Mouse (Mus musculus): ENCODE results near the gene C2cd4b.
"Not testable (repeated sequence)": the region's sequence is repeated elsewhere in the genome, so short reads cannot be mapped to it uniquely, and the experiment has no call there.

The C2cd4b gene

DNA sequence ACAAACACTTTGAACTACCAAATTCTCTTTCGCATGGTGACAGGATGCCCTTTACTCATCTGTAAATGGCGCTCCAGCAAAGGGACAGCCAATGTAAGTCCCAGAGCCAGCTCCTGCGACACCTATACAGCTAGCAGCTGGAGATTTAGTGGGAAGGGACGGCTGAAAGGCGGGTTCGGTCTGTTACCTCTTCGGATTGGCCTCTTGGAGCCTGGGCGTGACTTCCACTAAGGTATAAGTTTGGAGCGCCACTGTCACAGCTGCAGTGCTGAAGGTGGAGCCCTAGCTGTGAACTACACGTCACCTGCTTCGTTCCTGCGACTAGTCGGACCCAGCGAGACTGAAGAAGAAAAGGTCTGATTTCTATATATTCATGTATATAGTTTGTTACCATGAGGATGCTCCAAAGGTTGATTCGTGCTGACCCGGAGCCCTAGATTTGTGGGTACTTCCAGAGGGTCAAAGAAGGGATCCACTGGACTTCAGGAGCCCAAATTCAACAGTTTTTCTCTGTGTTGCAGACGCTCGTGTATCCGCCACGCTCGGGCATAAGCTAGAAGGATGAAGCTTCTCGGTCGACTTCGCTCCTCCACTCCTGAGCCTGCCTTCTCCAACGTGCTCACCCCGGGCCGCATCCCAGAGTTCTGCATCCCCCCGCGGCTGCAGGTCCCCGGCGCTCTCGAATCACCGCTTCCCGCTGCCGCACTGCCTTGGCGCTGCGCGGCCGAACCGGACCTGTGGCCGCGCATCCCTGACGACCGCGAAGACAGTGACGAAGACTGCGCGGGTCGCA, at the start of gene C2cd4b:
Gene C2cd4b (plus strand): TSS at position 275 of the 793 bp plus-strand sequence.
- DNase-seq (ENCODE audit: low spot score in 2 of 2) = no peak

GRCm38 (mm10) chr9:67711051-67711877, 48.0 kb upstream of the C2cd4b start:
- DNase-seq (ENCODE audit: low spot score in 2 of 2) = peak; percentile 28 to 76

- DNase-seq (ENCODE audit: low spot score in 2 of 2) = no peak
Observed at GRCm38 (mm10) chr9:67712146-67712545, 47.1 kb upstream of the C2cd4b start.

DNA sequence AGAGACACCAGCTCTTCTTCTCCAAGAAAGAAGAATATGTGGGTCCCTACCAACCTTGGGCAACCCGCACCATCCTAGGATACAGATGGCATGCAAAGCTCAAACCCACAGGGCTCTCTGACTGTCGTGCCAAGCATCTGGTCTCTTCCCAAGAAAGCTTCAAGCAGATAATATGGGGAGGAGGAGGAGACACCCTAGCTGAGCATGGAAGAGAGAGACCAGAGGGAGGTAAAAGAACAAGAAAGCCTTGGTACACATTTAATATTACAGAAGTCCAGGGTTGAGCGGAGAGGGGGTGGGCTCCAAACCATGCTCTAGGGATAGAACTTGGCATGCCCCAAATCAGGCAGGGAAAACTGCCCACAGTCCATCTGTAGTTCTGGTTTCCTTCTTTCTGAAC, 42.2 kb upstream of the C2cd4b start:
- no peak for DNase-seq (ENCODE audit: low spot score in 2 of 2)

DNA sequence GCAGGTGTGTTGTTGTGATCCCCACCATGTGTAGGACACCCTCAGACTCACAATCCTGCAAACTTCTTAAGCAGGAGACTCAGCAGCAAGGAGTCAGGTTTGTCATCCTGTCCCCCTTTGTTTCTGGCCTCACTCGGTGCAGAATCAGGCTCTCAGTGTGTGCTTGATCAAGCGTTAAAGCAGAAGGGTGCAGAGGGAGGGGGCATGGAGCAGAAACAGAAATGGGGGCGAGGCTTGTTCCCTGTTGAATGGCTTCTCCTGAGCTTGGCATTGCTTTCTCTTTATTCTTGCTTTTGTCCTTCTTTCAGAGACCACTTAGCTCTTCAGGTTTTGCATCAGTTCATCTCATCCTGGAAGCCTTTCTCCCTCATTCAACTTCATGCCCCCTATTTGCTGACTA, 40.6 kb upstream of the C2cd4b start:
- no peak for DNase-seq (ENCODE audit: low spot score in 2 of 2)

DNA sequence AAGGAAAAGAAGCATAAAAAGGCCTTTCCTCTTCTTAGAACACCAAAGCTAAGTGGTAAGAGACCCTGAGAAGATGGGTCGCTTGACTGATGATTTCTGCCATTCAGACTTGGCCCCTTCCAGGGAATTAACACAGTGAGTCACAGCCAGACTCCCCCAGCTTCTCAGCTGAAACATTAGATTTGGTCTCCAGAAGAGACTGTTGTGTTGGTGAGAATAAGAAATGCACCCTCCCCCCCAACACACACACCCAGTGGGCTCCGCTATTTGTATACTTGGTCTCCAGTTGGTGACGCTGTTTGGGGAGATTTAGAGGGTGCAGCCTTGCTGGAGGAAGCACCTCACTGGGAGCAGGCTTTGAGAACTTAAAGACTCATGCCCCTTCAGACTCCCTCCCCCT, 39.1 kb upstream of the C2cd4b start:
- DNase-seq (ENCODE audit: low spot score in 2 of 2) = no peak

- DNase-seq (ENCODE audit: low spot score in 2 of 2) = no peak
Observed at GRCm38 (mm10) chr9:67722378-67722777, 36.9 kb upstream of the C2cd4b start.

DNA sequence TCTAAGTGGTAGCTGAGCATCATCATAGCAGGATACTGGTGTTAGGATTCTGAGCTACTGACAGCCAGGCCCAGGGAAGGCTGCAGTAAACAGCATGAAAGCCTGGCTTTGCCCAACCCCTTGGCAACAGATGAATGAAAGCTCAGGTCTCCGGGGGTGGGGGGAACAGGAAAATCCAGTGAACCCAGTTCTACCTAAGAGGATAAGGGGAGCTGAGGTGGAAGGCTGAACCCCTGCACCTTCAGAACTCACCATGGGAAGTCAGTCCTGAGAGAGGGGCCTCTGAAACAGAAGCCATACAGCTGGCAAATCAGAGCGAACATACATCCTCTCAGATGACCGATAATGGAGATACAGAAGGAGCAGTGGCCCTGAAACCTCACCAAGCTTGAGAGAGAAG, 34.0 kb upstream of the C2cd4b start:
- DNase-seq (ENCODE audit: low spot score in 2 of 2) = no peak

DNA sequence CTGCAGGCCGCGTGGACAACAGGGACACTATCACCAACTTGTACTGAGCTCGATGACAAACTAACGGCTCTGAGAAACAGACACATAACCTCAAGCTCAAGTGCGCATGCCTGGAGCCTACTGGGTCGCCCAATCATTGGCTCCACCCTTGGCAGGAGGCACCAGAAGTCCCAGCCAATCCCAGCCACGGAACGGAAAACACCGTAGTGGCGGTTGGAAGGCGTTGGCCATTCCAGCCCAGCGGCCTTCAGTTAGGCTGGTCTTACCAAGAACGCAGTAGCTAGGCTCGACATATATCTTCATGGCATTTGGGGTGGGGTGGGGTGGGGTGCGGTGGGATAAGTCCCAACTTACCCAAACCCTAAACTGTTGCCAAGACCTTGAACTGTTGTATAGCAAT, 25.5 kb upstream of the C2cd4b start:
- DNase-seq (ENCODE audit: low spot score in 2 of 2) = no peak

DNA sequence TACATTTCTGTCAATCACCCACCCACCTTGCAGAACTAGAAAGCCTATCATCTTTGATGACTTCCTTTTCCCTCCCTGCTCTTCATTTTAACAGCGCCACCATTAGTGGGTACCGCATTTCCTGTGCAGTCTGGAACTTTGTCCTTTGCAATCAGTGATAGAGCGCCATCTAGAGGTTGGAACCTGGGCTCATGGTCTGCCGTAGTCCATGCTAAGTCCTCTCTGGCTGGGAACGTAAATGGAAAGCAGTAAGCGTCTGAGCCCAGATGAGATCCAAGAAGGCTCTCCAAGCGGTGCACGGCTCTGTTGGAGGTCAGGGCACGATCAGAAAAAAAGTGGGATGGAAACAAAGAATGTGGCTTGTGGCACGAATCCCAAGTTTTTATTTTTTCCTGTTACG, 23.8 kb upstream of the C2cd4b start:
- DNase-seq (ENCODE audit: low spot score in 2 of 2) = no peak

- no peak for DNase-seq (ENCODE audit: low spot score in 2 of 2)
Observed at GRCm38 (mm10) chr9:67741256-67741655, 18.0 kb upstream of the C2cd4b start.

DNA sequence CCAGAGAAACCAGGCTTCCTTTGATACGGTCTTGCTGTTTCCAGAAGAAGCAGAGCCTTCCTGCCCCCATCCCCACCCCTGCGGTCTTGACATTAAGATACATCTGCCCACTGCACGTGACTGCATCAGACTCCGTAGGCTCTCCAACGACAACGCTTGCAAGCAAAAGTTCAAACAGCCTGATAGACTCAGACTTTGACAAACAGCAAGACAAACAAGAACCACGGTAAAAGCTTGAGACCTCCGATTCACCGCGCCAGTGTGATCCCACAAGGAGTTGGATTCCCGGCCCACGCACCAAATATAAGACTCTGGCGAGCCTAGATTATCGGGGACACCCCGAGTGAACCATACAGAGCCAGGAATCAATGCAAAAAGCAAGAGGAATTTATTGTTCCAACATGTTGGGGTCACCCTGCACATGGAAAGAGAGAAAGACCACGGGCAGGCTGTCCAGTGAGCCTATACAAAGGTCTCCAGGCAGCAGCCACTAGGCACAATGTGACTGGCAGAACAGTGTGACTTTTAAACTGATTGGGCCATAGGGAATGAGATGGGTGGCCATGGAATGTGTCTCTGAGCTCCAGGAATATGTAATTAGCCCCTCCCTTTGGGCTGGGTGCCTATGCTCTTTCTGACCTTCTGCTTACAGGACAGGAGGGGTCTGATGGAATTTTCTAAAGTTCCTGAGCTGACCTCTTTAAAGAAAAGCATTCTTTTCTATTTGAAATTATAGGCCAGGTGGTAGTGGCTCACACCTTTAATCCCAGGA, 5.6 kb upstream of the C2cd4b start:
- DNase-seq (ENCODE audit: low spot score in 2 of 2) = no peak

- no peak for DNase-seq (ENCODE audit: low spot score in 2 of 2)
Observed at GRCm38 (mm10) chr9:67754713-67755112, 4.5 kb upstream of the C2cd4b start.

DNA sequence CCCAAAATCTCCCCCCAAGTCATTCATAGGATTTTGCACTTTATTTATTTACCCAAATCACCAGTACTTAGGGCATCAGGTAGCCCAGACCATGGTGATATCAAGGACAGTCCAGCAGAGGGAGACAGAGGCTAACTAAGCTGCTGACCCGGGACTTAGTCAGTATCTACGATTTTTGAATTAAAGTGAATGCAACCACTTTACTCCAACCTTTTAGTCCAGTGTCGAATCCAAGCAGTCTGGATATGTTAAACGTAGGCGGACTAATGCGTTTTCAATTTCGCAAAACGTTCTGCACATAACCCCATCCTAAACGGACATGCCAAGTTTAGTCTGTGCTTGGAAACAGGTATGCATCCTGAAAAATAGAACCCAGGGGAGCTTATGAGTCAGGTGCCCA, 551 bp upstream of the C2cd4b start:
- no peak for DNase-seq (ENCODE audit: low spot score in 2 of 2)

GRCm38 (mm10) chr9:67759956-67760764, 923 bp downstream of the C2cd4b start:
- not testable (repeated sequence) for DNase-seq (ENCODE audit: low spot score in 2 of 2)

DNA sequence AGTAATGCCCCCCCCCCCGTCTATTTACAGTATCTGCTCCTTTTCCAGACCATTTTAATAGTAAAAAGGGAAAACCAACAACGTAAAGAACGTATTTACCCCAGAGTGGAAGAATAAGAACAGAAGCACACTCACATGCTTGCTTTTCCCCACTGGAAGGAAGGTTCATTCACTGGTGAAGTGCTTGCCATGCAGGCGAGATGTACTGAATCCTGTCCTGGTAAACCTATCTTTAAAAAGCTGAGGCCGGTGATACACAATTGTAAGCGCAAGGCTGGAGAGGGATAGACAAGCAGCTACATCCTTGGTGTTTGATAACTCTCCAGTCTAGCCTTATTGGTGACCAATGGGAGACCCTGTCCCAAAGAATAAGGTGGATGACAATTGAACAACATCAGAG, 1.8 kb downstream of the C2cd4b start:
- no peak for DNase-seq (ENCODE audit: low spot score in 2 of 2)

DNA sequence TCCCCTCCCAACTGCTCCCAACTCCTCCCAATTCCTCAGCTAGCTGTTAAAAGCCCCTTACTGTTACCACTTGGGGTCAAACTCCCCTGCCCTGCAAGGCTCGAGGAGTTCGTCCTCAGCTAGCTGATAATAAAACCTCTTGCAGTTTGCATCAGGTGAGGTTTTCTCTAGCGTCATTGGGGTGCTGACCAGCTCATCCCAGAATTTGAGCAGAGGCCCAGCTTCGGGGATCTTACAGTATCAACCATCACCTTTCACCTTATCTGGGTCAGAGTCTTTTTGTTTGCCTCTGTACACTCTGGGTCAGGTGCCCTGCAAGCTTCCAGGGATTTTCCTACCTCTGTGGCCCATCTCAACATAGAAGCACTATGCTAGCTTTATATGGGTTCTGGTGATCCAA, 4.1 kb downstream of the C2cd4b start:
- no peak for DNase-seq (ENCODE audit: low spot score in 2 of 2)

DNA sequence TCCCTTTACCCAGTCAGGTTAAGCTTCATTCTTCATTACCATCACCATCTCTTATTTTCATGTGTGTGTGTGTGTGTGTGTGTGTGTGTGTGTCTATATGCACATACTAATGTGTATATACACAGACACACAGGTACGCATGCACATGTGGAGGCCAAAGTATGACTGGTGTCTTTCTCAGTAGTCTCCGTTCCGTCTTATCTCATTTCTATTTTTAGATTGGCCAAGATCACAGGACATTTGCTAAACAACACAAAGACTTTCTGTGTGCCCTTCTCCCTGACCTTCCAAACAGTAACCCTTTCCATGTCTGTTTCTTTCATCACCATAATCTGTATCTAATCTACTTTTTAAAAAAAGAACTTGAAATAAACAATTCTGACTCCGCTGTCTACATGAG, 7.2 kb downstream of the C2cd4b start:
- no peak for DNase-seq (ENCODE audit: low spot score in 2 of 2)

DNA sequence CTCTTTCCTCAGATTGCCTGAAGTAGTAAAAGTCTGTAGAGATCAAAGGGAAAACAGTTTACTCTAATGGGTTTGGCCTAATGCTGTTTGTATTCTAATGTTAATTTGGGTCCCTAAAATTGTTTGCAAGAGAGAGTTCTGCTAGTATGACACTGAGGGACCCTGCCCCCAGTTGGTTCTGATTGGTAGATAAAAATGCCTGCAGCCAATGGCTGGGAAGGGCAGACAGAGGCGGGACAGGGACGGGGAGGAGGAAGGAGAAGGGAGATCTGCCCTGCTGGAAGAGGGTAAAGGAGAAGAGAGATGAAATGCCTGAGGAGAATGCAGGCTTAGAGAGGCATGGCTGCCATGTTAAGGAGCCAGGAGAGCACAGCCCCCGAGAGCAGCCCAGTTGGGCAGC, 7.7 kb downstream of the C2cd4b start:
- no peak for DNase-seq (ENCODE audit: low spot score in 2 of 2)

DNA sequence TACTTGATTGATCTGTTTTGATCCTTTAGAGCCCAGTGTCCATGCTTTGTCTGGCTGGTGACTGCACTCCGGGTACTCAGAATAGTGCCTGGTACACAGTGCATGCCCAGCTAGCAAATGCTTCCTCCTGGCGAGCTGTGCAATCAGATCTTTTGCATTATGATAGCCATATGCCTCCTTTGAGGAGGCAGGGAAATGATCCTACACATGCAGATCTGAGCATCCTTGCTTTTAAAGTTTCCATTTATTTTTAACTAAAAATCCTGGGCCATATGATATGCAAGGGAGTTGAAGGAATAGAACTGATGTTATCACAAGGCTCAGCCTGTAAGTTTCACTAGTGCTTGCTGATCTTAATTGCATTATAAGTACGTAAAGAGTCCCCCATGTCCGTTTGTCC, 9.6 kb downstream of the C2cd4b start:
- no peak for DNase-seq (ENCODE audit: low spot score in 2 of 2)

DNA sequence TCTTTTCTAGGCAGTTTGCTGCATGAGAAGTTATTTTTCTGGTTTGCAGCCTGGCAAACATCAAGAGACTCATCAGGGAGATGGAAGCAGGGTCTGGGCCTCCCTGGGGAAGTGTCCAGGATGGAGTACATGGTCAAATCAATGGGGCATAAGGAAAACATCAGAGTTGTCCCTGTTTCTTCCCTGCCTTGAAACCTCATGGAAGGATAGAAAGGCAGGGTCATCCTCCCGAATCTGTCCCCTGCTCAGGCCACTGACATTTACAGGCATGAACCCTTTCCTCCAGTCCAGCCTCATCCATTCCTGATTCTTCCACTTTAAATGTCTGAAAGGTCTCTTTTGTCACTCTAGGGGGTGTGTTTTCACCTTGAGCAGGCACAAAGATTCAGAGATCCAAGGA, 10.2 kb downstream of the C2cd4b start:
- no peak for DNase-seq (ENCODE audit: low spot score in 2 of 2)

DNA sequence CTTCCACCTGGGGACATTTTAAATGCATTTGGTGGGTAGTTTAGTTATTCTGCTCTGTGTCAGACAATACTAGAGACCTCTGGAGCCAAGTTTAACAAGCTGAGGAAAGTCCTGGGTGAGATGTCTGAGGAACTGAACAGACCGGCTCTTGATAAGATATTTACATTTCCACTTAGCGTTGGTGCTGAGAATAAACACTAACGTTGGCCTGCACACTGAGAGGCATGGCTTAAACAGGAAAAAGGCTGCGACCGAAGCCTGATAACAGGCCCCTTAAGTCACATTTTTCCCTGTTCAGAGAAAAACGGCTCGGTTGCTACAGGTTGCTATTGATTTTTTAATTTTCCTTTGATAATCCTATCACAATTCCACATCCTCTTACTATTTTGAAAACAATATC, 12.1 kb downstream of the C2cd4b start:
- DNase-seq (ENCODE audit: low spot score in 2 of 2) = no peak

All from spleen, postnatal 4 days (tissue).